Mouse (Mus musculus) brain, adult 2 months (tissue): Measurements from ENCODE around the gene Cep19.

Experiments
- DNase-seq: peaks from one replicate; pipeline ENCODE4 v3.0.0; 2011; ENCODE audit warnings: low read depth, low spot score

Gene Cep19

DNA sequence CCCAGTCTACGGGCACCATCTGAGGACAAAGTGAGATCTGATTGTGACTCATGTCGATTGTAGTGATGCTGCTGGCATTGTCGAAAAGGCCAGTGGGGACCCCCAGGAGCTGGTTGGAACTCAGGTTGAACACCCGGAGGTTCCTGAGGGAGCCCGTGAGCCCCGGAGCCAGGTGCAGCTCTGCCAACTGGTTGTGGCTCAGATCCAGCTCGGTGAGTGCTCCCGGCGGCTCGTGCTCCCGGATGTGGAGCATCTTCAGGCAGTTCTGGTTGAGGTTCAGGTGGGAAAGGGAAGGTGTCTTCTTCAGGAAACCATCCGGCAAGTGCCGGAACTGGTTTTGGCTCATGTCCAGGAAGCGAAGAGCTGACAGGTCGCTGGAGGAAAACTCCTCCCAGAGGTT is 44.2 kb downstream of the Cep19 start:
- no peak for DNase-seq

DNA sequence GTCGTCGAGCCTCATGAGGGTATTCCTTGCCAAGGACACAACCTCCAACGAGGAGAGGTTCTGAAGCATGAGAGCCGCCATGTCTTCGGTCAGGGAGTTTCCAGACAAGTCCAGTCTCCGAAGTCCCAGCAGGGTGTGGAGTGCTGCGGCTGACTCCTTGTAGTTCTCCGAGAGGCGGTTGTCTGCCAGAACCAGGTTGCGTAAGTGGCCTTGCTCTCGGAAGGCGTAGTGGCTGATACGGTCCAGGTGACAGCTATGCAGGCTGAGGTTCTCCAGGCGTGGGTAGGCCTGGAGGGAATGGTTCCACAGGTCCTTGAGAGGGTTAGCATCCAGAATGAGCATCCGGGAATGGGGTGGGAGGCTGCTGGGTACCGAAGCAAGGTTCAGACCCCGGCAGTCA is 45.0 kb downstream of the Cep19 start:
- DNase-seq, result no peak

DNA sequence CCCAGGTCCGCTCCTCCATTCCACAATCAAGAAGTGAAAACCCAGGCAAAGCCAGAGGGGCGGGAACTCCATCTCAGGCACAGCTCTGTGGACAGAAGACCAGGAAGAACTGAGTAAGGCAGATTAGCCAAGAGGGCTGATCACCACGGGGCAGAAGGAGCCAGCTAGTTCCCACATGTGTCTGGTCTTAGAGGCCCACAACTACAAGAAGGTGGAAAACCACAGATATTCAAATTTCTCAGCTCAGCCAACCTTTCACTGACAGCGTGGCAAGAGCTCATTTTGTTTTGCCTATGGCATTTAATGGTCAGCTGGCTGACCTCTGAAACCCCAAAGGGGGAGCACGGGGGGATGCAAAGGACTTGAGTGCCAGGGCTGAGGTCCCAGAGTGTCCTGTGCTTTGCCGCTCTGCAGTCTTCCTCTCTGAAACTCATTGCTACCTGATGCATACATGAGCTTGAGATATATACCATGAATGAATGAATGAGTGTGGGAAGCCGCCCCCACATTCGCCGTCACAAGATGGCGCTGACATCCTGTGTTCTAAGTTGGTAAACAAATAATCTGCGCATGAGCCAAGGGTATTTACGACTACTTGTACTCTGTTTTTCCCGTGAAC is 48.1 kb downstream of the Cep19 start:
- peak; percentile 50 for DNase-seq

DNA sequence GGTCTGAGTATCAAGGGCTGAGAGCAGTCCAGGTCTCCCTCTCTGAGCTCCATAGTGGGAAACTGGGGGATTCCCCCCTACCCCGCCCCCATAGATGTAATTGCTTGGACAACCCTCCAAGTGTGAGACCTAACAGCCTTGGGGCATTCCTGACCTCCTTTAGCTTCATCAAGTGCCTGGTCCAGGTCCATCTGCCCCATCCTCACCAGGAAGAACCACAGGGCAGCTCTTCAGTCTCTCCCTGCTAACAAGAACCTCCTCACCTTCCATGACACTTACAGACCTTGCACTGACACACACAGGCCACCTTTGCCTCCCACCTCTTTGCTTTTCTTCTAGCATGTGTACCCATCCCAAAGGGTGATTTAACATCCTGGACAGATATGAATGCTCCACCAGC is 54.4 kb downstream of the Cep19 start:
- peak; percentile 87 for DNase-seq

DNA sequence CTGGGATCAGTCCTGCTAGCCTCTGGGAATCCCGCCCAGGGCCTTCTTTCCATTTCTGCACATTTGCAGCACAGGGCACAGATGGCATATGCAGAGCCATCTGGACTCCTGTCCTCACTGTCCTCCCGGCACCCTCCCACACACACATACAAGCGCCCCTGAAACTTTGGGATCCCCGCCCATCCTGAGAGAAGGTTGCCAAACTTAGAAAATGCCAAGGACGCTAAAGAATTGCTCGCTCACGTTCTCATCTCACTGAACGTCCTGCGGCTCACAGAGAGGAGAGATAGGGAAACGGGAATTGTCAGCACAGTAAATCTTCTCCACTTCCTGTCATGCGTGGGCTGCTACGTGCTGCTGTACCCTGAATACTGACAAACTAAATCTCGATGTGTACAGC is 54.8 kb downstream of the Cep19 start:
- peak; percentile 99 for DNase-seq

DNA sequence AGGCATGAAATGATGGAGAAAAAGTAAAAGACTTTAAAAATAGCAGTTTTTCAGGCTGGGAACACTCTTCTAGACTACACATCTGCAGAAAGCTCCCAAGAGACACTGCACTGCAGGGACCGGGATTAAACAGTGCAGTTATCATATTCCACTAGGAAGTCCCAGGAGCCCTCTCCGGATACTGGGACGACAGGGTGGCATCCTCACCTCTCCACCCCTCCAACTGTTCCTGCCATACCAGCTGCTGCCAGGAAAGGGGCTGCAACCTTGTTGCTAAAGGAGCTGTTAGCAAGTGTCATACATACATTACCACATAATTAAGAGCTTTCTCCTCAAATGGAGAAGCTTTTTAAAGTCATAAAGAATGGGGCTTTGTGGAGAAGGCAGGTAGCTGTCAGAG is 57.1 kb downstream of the Cep19 start:
- peak; percentile 36 for DNase-seq

DNA sequence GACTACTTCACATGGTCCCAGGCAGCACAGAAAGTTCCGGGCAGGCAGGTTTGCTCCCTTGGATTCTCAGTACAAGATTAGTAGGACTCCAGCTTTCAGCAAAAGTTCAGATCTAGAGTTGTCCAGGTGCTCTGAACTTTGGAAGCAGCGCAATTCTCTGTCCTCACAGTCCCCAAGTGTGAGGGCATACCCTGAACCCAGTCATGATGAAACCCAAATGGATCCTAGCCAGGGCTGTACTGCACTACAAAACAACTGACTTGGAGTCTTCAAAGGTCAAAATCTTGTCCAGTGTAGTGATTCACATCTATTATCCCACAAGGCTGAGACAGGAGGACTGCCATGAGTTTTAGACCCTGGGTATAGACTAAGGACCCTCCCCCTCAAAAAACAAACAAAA is 57.8 kb downstream of the Cep19 start:
- no peak for DNase-seq
